Mouse (Mus musculus) midbrain, embryonic 15.5 days (tissue): ENCODE results near the gene Tbata. TPM values are rescaled to one million over a fixed set of nuclear protein-coding genes. Genes with fewer than 3 reads are reported as not detected.
A peak's percentile ranks its signal among the peaks of the same experiment; 100 is the strongest.

Source experiments
- ATAC-seq: fragments of 200-750 bp; cut with Nextera tagmentation; replicated peaks from 2 replicates; pipeline ENCODE4 v1.8.0; 2017; ENCODE audit warnings: moderate TSS enrichment
- H3K27ac ChIP-seq: fragments of 300-500 bp; sonication (generic); 2 replicates; pipeline ENCODE4 v1.5.1; 2015; ENCODE audit warnings: mild to moderate bottlenecking, inconsistent platforms
- H3K27me3 ChIP-seq: fragments of 300-500 bp; sonication (generic); replicated peaks from 2 replicates; pipeline ENCODE4 v1.6.1; 2015; ENCODE audit warnings: inconsistent platforms
- H3K36me3 ChIP-seq: fragments of 300-500 bp; sonication (generic); replicated peaks from 2 replicates; pipeline ENCODE4 v1.6.1; 2015; ENCODE audit warnings: inconsistent platforms
- H3K4me1 ChIP-seq: fragments of 300-500 bp; sonication (generic); 2 replicates; pipeline ENCODE4 v1.6.1; 2015; ENCODE audit warnings: inconsistent platforms
- H3K4me2 ChIP-seq: fragments of 300-500 bp; sonication (generic); 2 replicates; pipeline ENCODE4 v1.6.1; 2015; ENCODE audit warnings: inconsistent platforms, mild to moderate bottlenecking, moderate library complexity
- H3K4me3 ChIP-seq: fragments of 300-500 bp; sonication (generic); 2 replicates; pipeline ENCODE4 v1.5.1; 2015; ENCODE audit warnings: mild to moderate bottlenecking, inconsistent platforms
- H3K9ac ChIP-seq: fragments of 300-500 bp; sonication (generic); 2 replicates; pipeline ENCODE4 v1.6.1; 2015; ENCODE audit warnings: mild to moderate bottlenecking, inconsistent platforms
- H3K9me3 ChIP-seq: fragments of 300-500 bp; sonication (generic); 2 replicates; pipeline ENCODE4 v1.6.1; 2016; ENCODE audit warnings: inconsistent platforms
- WGBS: fragments of 180-500 bp; shearing (Covaris S2); methylation state at CpG from one replicate; pipeline ENCODE4 v1.1.7; 2015; ENCODE audit warnings: mixed read lengths; 5-methylcytosine and 5-hydroxymethylcytosine counted together
- microRNA-seq: library from miRNA; unstranded; fragments of <30 nt; microRNA quantifications from one replicate; pipeline ENCODE4, GENCODE M21; 2016
- polyA plus RNA-seq: library from polyadenylated mRNA; unstranded; fragments of >200 nt; fragmentation: Nextera tagmentation; extraction: Ambion mirVana; gene quantifications from 2 replicates; pipeline ENCODE4 v1.2.1, GENCODE M21; 2015

Gene Tbata
- polyA plus RNA-seq, 1 experiment from 2014 or later: not detected

DNA sequence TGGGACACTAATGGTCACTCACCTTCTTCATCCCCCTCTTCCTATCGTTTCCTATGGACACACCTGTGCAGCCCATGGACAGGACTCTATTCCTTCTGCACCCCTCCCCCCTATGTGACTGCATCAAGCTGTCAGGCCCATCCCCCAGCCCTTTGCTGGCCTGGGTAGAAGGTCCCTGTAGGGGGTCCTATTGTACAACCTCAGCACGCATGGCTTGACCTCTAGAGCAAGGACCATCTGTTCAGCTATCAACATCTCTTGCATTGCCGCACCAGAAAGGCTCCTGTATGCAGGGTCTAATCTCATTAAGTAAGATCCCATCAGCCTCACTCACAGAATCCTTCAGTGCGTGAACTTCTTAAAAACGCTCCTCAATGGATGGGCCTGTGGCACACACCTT is 53.9 kb downstream of the Tbata start:
- no peak for ATAC-seq

GRCm38 (mm10) chr10:61226784-61227396 is 55.1 kb downstream of the Tbata start:
- 74% methylated on average over 4 of the region's 4 CpGs for WGBS

More for the DNA sequence above, 53.9 kb downstream of the Tbata start:
- Histone ChIP-seq H3K9me3 (no peaks in the 10 kb centered on the region), H3K36me3 (no peaks in the 10 kb centered on the region), H3K9ac (no peak overlapping the region), H3K27ac (no peak overlapping the region), H3K4me1 (no peaks in the 10 kb centered on the region), H3K4me2 (no peak overlapping the region), H3K27me3 (no peaks in the 10 kb centered on the region), H3K4me3 (no peak overlapping the region)
- 62% methylated on average over 5 of the region's 5 CpGs for WGBS

GRCm38 (mm10) chr10:61231756-61232155 is 60.0 kb downstream of the Tbata start:
- ATAC-seq: no peak
- no peaks in the 10 kb centered on the region for H3K36me3 ChIP-seq
- H3K9ac ChIP-seq: no peak overlapping the region
- H3K27ac ChIP-seq: no peak overlapping the region
- H3K4me2 ChIP-seq: no peak overlapping the region
- H3K4me3 ChIP-seq: no peak overlapping the region
- H3K4me1 ChIP-seq: no peaks in the 10 kb centered on the region
- WGBS: 85% methylated on average over 3 of the region's 3 CpGs
- no peaks in the 10 kb centered on the region for H3K27me3 ChIP-seq
- no peaks in the 10 kb centered on the region for H3K9me3 ChIP-seq

More at GRCm38 (mm10) chr10:61226784-61227396, 55.1 kb downstream of the Tbata start:
- Histone ChIP-seq H3K9me3 (no peaks in the 10 kb centered on the region), H3K4me3 (no peak overlapping the region), H3K4me2 (no peak overlapping the region), H3K9ac (no peak overlapping the region), H3K4me1 (no peaks in the 10 kb centered on the region), H3K27me3 (no peaks in the 10 kb centered on the region), H3K36me3 (no peaks in the 10 kb centered on the region), H3K27ac (no peak overlapping the region)
- ATAC-seq: no peak

GRCm38 (mm10) chr10:61232858-61233567 is 61.3 kb downstream of the Tbata start:
- no peak overlapping the region for H3K4me2 ChIP-seq
- H3K27me3 ChIP-seq: no peaks in the 10 kb centered on the region
- ATAC-seq: peak; percentile 62; the same call in 1 of the 2 replicates
- WGBS: 26% methylated on average over 7 of the region's 7 CpGs
- H3K27ac ChIP-seq: no peak overlapping the region
- no peaks in the 10 kb centered on the region for H3K4me1 ChIP-seq
- H3K4me3 ChIP-seq: no peak overlapping the region
- no peaks in the 10 kb centered on the region for H3K36me3 ChIP-seq
- no peak overlapping the region for H3K9ac ChIP-seq
- H3K9me3 ChIP-seq: no peaks in the 10 kb centered on the region

DNA sequence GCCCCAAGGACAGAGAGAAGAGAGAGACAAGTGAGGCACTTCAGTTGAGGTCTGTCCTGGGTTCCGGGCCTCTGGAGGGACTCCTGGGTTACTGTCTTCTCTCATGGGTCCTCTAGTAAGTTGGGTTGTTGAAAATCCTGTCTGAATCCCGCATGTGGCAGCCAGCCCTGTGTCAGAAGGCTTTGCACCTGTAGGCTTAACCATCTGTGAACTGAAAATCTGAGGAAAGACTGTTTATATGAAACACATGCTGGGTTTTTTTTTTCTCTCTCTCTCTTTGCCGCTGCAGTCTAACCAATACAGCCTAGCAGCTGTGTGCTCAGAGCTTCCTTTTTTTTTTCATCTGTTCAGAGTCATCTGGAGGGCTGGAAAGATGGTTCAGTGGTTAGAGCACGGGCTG is 62.6 kb downstream of the Tbata start:
- Histone ChIP-seq H3K27ac (no peak overlapping the region), H3K4me2 (no peak overlapping the region), H3K9me3 (no peaks in the 10 kb centered on the region), H3K4me1 (no peaks in the 10 kb centered on the region), H3K36me3 (no peaks in the 10 kb centered on the region), H3K27me3 (no peaks in the 10 kb centered on the region), H3K9ac (no peak overlapping the region), H3K4me3 (no peak overlapping the region)
- WGBS: 87% methylated on average over 4 of the region's 4 CpGs
- ATAC-seq: no peak

GRCm38 (mm10) chr10:61235677-61236267 is 64.0 kb downstream of the Tbata start:
- H3K9me3 ChIP-seq: no peaks in the 10 kb centered on the region
- no peak overlapping the region for H3K9ac ChIP-seq
- no peaks in the 10 kb centered on the region for H3K36me3 ChIP-seq
- H3K4me1 ChIP-seq: no peaks in the 10 kb centered on the region
- no peaks in the 10 kb centered on the region for H3K27me3 ChIP-seq
- no peak overlapping the region for H3K4me3 ChIP-seq
- H3K4me2 ChIP-seq: no peak overlapping the region
- ATAC-seq: no peak
- 88% methylated on average over 6 of the region's 6 CpGs for WGBS
- no peak overlapping the region for H3K27ac ChIP-seq

DNA sequence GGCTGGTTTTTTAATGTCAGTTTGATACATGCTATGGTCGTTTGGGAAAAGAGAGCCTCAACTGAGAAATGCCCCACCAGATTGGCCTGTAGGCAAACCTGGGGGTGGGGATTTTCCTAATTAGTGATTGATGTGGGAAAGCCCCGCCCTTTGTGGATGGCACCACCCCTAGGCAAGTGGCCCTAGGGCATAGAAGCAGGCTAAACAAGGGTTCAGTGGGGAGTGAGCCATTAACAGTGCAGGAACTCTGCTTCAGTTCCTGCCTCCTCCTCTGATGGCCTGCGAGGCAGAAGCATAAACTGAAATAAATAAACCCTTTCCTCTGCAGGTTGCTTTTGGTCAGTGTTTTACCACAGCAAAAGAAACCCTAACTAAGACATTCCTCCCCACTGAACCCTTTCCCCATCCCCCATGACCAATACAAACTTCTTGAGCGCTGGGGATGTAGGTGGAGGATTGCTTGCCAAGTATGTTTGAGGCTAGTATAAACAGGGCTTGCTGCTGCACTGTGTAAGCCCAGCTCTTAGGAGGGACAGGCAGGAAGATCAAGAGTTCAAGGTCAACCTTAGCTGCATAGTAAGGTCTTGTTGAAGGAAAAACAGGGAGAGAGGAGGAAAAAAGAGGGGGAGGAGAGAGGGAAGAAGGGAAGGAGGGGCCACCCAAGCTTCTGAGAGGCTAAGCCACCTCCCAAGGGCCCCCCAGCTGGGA is 65.1 kb downstream of the Tbata start:
- no peak overlapping the region for H3K4me3 ChIP-seq
- H3K36me3 ChIP-seq: no peaks in the 10 kb centered on the region
- H3K4me1 ChIP-seq: no peaks in the 10 kb centered on the region
- H3K27me3 ChIP-seq: no peaks in the 10 kb centered on the region
- no peak overlapping the region for H3K9ac ChIP-seq
- WGBS: 68% methylated on average over 4 of the region's 4 CpGs
- no peak overlapping the region for H3K27ac ChIP-seq
- no peaks in the 10 kb centered on the region for H3K9me3 ChIP-seq
- no peak overlapping the region for H3K4me2 ChIP-seq
- ATAC-seq: no peak

DNA sequence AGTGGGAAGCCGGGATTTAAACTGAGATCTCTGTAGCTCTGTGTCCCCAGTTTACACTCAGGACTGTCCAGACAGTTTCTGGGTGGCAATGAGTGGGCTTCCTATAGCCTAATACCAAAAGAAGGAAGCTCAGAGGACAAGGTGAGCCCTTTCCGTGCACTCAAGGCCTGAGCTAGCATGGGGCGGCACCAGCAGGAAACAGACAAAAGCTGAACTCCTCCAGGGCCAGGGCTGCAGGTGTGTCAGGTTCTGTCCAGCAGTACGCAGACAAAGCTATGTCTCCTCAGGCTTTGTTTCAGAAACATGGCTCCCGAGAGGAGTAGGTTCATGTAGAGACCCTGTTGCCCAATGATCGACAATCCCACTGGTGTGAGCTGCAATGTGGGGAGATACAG is 65.6 kb downstream of the Tbata start:
- H3K36me3 ChIP-seq: no peaks in the 10 kb centered on the region
- no peak overlapping the region for H3K9ac ChIP-seq
- no peak overlapping the region for H3K27ac ChIP-seq
- no peak for ATAC-seq
- H3K9me3 ChIP-seq: no peaks in the 10 kb centered on the region
- 77% methylated on average over 6 of the region's 6 CpGs for WGBS
- no peak overlapping the region for H3K4me2 ChIP-seq
- no peak overlapping the region for H3K4me3 ChIP-seq
- no peaks in the 10 kb centered on the region for H3K27me3 ChIP-seq
- no peaks in the 10 kb centered on the region for H3K4me1 ChIP-seq

Small RNA genes lying within 50 kb of the gene (microRNA-seq; reads per million reads assigned to microRNA genes)
- gene Gm44308: not detected

Other genes with a start within 250 kb of the Tbata start
- gene Pcbd1, start 82.6 kb upstream of the Tbata start, polyA plus RNA-seq: 40.7 and 44.2 TPM in 2 replicates
- 50.6 and 51.8 TPM in 2 replicates for gene Sgpl1, start 24.3 kb upstream of the Tbata start, polyA plus RNA-seq
- 0.36 and 0.43 TPM in 2 replicates for gene Adamts14, start 101.5 kb downstream of the Tbata start, polyA plus RNA-seq
- 0.06 TPM in 1 of 2 replicates, not detected in the other for gene Prf1, start 125.9 kb downstream of the Tbata start, polyA plus RNA-seq
- 22.5 and 23.7 TPM in 2 replicates for gene Pald1, start 211.6 kb downstream of the Tbata start, polyA plus RNA-seq
- gene Nodal, start 246.0 kb downstream of the Tbata start, polyA plus RNA-seq: 0.10 and 0.28 TPM in 2 replicates